Mouse (Mus musculus): ENCODE data around the gene Plcl2.

GRCm38 (mm10) chr17:50671416-50671815, 162.2 kb downstream of the Plcl2 start:
- TF ChIP-seq POLR2A (IDR thresholded peaks at IDR 0.05; ENCODE audit: control insufficient read depth, low read depth, low read length), result no peak
- TF ChIP-seq CTCF (IDR thresholded peaks at IDR 0.05; ENCODE audit: control insufficient read depth, insufficient read depth, insufficient replicate concordance, low read depth, low read length), result no peak

Measured in testis, adult 2 months (tissue).